Mouse (Mus musculus) frontal cortex, adult 2 months (tissue): ENCODE data around the gene Ctc1. TPM values are rescaled to one million over a fixed set of nuclear protein-coding genes. Genes with fewer than 3 reads are reported as not detected.

Source experiments
- DNase-seq, 2 experiments: peaks; one replicate each; pipeline ENCODE4 v3.0.0; 2022; ENCODE audit warnings: low spot score in 1 of 2; ENCODE audit errors: extremely low spot score in 1 of 2
- polyA plus RNA-seq: library from polyadenylated mRNA; depleted of rRNA; stranded (reverse); fragments of >200 nt; gene quantifications from 2 replicates; pipeline ENCODE4 v1.2.3, GENCODE M21; 2012; rRNA removed

Ctc1 gene
- polyA plus RNA-seq, 1 experiment = 49.2 TPM

DNA sequence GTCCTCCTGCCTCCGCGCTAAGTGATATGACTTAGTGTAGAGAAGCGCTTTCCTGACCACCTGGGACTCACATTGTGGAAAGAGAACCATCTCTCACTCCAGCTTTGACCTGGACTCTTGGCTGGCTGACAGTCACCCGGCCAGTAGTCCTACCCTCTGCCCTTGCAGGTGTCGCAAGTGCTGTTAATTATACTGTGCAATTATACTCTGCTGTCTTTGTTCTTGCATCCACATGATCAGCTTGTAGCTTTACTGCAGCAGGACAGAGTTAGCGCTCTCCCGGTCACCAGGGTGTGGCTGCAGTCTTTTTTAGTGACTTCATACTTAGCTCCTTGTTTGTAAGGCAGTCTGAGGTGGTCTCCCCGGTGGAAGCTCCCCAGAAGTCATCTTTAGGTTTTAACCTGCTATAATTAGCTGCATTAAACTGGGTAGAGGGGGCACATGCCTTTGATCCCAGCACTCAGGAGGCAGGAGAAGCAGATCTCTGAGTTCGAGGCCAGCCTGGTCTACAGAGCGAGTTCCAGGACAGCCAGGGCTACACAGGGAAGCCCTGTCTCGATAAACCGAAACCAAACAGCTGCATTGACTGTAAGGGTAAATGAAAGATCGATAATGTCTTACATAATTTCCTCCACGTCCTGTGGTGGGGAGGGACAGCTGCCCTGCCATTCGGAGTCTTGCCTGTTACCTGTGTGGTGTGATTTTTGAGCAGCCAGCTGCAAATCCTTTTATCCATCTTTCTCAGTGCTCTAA is 64.6 kb downstream of the Ctc1 start:
- no peak for DNase-seq

GRCm38 (mm10) chr11:69080855-69081222 is 65.1 kb downstream of the Ctc1 start:
- no peak for DNase-seq

DNA sequence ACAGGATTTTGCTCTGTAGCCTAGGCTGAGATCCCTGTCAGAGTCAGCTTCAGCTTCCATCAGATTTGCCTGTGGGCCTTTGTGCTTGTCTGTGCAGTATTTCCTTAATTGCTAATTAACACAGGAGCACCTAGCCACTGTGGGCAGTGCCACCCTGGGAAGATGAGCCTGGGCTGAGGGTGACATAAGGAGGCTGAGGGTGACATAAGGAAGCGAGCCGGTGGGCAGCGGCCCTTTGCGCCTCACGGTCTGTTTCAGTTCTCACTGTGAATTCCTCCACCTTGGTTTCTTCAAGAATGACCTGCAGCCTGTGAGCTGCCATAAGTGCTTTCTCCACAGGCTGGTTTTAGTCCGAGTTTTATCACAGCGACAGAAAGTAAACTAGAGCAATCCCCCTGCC is 65.9 kb downstream of the Ctc1 start:
- DNase-seq = no peak

DNA sequence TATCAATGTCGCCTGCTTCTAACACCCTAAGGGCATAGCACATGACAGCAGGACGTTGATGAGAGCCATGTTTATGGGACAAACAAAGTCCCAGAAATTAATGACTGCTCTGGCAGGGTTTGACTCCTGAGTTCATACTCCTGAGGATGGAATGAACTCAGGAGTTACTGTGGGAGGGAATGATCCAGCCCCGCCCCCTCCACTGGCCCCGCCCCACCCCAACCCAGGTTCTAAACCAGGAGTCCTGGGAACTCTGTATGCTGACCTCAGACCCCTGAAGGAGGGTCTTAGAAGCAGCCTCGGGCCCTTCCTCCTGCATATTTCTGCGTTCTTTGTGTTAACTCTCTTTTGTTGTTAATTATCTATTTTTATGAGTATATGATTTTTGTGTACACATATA is 69.9 kb downstream of the Ctc1 start:
- DNase-seq = no peak

Other genes with a start within 250 kb of the Ctc1 start
- gene Ndel1, start 144.1 kb upstream of the Ctc1 start, polyA plus RNA-seq = 99.0 and 114 TPM in 2 replicates
- gene Rnf222, start 127.4 kb upstream of the Ctc1 start, polyA plus RNA-seq = 0.02 TPM in 1 of 2 replicates, not detected in the other
- 1,561 and 1,707 TPM in 2 replicates for gene Rpl26, start 114.3 kb upstream of the Ctc1 start, polyA plus RNA-seq
- 0.48 and 0.82 TPM in 2 replicates for gene Odf4, start 88.8 kb upstream of the Ctc1 start, polyA plus RNA-seq
- 17.6 and 23.9 TPM in 2 replicates for gene Arhgef15, start 58.4 kb upstream of the Ctc1 start, polyA plus RNA-seq
- gene Slc25a35, start 47.8 kb upstream of the Ctc1 start, polyA plus RNA-seq = 15.3 and 15.5 TPM in 2 replicates
- 26.1 and 26.2 TPM in 2 replicates for gene Rangrf, start 40.7 kb upstream of the Ctc1 start, polyA plus RNA-seq
- 19.0 and 19.8 TPM in 2 replicates for gene Pfas, start 7.5 kb upstream of the Ctc1 start, polyA plus RNA-seq
- gene Aurkb, start 29.7 kb downstream of the Ctc1 start, polyA plus RNA-seq = 0.96 and 1.1 TPM in 2 replicates
- 28.6 and 32.0 TPM in 2 replicates for gene Borcs6, start 43.8 kb downstream of the Ctc1 start, polyA plus RNA-seq
- 22.0 and 23.5 TPM in 2 replicates for gene Tmem107, start 54.9 kb downstream of the Ctc1 start, polyA plus RNA-seq
- gene Vamp2, start 72.6 kb downstream of the Ctc1 start, polyA plus RNA-seq = 1,200 and 1,339 TPM in 2 replicates
- gene Per1, start 79.3 kb downstream of the Ctc1 start, polyA plus RNA-seq = 42.7 and 55.8 TPM in 2 replicates
- gene Hes7, start 104.5 kb downstream of the Ctc1 start, polyA plus RNA-seq = 0.78 and 0.86 TPM in 2 replicates
- gene 9130213A22Rik, start 106.7 kb downstream of the Ctc1 start, polyA plus RNA-seq = 1.8 and 1.9 TPM in 2 replicates
- 5.1 and 8.0 TPM in 2 replicates for gene Aloxe3, start 110.0 kb downstream of the Ctc1 start, polyA plus RNA-seq
- 2.0 TPM in 2 replicates for gene Alox12b, start 141.1 kb downstream of the Ctc1 start, polyA plus RNA-seq
- 1.6 and 1.8 TPM in 2 replicates for gene Alox8, start 181.9 kb downstream of the Ctc1 start, polyA plus RNA-seq
- gene Gucy2e, start 221.1 kb downstream of the Ctc1 start, polyA plus RNA-seq = 0.92 and 1.00 TPM in 2 replicates